Comparison of ENCODE assay signal across 8 mouse cellular contexts in genomic region chr10:14321503-14321902, GRCm38 (mm10).
DNase-seq lines count a peak whose midpoint lies in the region; TF ChIP-seq lines count a peak whose summit lies in the region.

No protein-coding gene starts in this region.

- no peak overlapping the region for H3K27ac ChIP-seq in cerebellum, adult 2 months (ENCODE audit: insufficient read depth, low read length)

- H3K27me3 ChIP-seq in cerebellum, adult 2 months (ENCODE audit: control insufficient read depth, insufficient read depth, low read length), result no peaks in the 10 kb centered on the region

- peak; percentile 62 for DNase-seq in ovary, postnatal 10 days (ENCODE audit: low spot score)
- no peak for DNase-seq in ovary, adult 18-20 months (ENCODE audit: low spot score)
- DNase-seq in cerebellum, adult 2 months, result peak; percentile 57 to 77
- DNase-seq in frontal cortex, postnatal 25 days (ENCODE audit: low spot score in 2 of 2), result peak; percentile 86 to 95
- peak; percentile 51 to 87 for DNase-seq in kidney, postnatal 36 days
- DNase-seq in lung, adult 18-20 months, result peak; percentile 57 to 62
- peak; percentile 29 for DNase-seq in retina, adult 2 months (ENCODE audit: low read depth, low spot score)
- DNase-seq in thymus, postnatal 36 days, result peak; percentile 77 to 87

- under 1% methylated on average over 4 of the region's 4 CpGs for WGBS in cerebellum, adult 2 months

- no peak for TF ChIP-seq POLR2A in cerebellum, adult 2 months (IDR thresholded peaks at IDR 0.05; ENCODE audit: borderline replicate concordance, insufficient read depth, low read length)

- TF ChIP-seq CTCF in cerebellum, adult 2 months (IDR thresholded peaks at IDR 0.05; ENCODE audit: borderline replicate concordance, insufficient read depth, low read depth, low read length), result peak; percentile 73

- H3K4me3 ChIP-seq in cerebellum, adult 2 months (replicated peaks; ENCODE audit: insufficient read depth, low read depth, low read length), result no peak overlapping the region

- H3K4me1 ChIP-seq in cerebellum, adult 2 months (ENCODE audit: control insufficient read depth, insufficient read depth, low read length), result no peaks in the 10 kb centered on the region
